Mouse (Mus musculus) frontal cortex, postnatal 14 days (tissue): ENCODE measurements at regions not wholly inside any gene's neighbourhood (a gene's known extent, or its start where the extent isn't known, plus 50 kb on each side); places are given as distances from the start of the nearest gene placed in this dataset.
A peak's percentile ranks its signal among the peaks of the same experiment; 100 is the strongest.

ENCODE experiments used
- DNase-seq, 2 experiments: peaks; one replicate each; pipeline ENCODE4 v3.0.0; 2022; ENCODE audit warnings: low spot score in 2 of 2

GRCm38 (mm10) chr2:74930702-74931101 is 105.1 kb downstream of the Mtx2 start:
- no peak for DNase-seq

DNA sequence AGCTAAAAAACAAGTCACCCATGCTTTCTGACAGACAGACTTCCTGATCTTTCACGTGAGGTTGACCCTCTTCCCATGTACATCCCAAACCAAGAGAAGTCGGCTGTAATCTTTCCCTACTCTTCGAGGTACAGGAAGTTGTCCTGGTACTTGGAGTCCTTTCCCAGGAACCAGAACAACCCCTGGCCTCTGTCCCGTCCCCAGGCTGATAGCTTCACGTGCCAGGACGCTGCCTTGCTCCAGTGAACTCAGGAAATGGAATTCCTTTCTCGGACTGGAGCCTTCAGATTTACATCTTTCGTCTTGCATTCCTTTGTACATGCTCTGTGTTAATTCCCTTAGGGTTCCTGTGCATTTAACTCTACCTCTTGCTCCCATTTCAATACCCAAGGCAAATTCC is 107.6 kb downstream of the Mtx2 start:
- no peak for DNase-seq

- no peak for DNase-seq
Observed at GRCm38 (mm10) chr2:74933771-74934170, 108.2 kb downstream of the Mtx2 start.

DNA sequence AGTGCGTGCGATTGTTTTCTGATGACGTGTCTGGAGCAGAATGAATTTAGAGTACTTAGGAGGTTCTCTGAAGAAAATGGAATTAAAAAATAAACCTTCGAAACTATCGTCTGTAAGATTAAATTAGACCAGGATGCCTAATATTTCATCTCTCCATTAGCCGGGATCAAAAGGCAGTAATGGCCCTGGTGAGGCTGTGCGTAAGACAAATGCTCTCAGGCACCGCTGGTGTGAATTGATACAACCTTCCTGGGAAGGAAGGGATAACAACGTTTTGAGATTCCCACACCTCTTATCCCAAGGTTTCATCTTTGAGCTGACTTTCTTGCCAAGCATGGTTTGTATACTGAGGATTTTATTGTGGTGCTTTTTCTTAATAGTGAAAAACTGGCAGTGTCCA is 113.1 kb downstream of the Mtx2 start:
- DNase-seq: no peak

- DNase-seq: no peak
Observed at GRCm38 (mm10) chr2:74941966-74942365, 116.4 kb downstream of the Mtx2 start.

- no peak for DNase-seq
Observed at GRCm38 (mm10) chr2:74942611-74943198, 117.1 kb downstream of the Mtx2 start.

- DNase-seq: no peak
Observed at GRCm38 (mm10) chr2:74945185-74945749, 119.7 kb downstream of the Mtx2 start.

DNA sequence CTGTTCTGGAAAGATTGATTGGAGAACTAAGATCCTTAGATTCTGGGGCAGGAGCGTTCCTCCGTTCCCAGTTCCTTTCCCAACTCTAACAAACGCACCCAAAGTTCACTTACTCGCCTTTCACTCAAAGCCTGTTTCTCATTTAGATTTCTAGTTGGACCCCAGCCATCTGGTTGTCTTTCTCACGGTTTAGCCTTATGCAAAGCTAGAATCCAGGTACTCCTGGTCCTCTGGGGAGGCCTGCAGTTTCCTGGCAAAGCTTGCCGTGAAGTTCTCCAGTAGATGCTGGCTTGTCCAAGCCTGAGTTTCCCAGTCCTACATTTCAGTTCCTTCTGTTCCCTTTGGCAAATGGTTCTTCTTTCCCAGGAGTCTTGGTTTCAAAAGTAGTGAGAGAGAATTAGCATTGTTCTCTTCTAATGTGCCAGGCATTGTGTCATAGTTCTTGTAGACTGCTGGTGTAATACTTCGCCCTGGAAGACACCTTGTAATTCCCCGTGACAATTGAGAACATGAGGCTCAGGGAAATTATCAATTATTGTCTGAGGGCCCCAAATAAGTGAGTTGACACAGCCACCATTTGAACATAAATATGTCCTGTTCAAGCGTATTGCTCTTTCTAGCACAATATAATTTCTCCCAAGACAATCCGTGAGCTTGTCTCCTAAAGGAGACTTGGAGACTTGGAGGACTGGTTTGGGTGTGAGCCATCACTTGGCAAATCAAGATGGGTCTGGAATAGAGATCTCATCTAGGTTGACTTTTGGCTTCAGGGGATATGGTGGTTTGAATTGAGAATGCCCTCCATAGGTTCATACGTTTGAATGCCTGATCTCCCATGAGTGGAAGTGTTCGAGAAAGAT is 126.0 kb downstream of the Mtx2 start:
- no peak for DNase-seq

GRCm38 (mm10) chr2:74954101-74954500 is 128.5 kb downstream of the Mtx2 start:
- no peak for DNase-seq

GRCm38 (mm10) chr2:74955281-74956128 is 129.9 kb downstream of the Mtx2 start:
- no peak for DNase-seq

GRCm38 (mm10) chr2:74956129-74956450 is 130.5 kb downstream of the Mtx2 start:
- DNase-seq: no peak

GRCm38 (mm10) chr2:74956556-74956955 is 131.0 kb downstream of the Mtx2 start:
- DNase-seq: no peak

GRCm38 (mm10) chr2:74959936-74960335 is 134.3 kb downstream of the Mtx2 start:
- DNase-seq: no peak

GRCm38 (mm10) chr2:74962416-74962815 is 136.8 kb downstream of the Mtx2 start:
- no peak for DNase-seq

GRCm38 (mm10) chr2:74964360-74964759 is 138.8 kb downstream of the Mtx2 start:
- peak; percentile 15 to 76 for DNase-seq

DNA sequence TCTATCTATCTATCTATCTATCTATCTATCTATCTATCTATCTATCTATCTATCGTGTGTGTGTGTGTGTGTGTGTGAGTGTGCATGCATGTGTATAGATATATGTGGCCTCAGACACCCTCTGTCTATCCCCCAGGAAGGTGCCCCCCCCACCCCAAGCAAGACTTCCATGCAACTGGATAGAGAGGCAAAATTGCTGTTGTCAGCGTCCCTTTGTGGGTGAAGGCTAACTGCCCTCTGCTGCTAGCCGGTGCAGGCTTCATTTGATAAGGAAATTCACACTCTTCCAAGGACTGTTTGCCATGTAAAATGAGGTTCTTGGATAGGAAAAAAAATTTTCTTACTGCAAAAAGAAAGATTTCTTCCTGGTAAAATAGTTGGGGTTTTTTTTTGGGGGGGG is 139.4 kb downstream of the Mtx2 start:
- no peak for DNase-seq

DNA sequence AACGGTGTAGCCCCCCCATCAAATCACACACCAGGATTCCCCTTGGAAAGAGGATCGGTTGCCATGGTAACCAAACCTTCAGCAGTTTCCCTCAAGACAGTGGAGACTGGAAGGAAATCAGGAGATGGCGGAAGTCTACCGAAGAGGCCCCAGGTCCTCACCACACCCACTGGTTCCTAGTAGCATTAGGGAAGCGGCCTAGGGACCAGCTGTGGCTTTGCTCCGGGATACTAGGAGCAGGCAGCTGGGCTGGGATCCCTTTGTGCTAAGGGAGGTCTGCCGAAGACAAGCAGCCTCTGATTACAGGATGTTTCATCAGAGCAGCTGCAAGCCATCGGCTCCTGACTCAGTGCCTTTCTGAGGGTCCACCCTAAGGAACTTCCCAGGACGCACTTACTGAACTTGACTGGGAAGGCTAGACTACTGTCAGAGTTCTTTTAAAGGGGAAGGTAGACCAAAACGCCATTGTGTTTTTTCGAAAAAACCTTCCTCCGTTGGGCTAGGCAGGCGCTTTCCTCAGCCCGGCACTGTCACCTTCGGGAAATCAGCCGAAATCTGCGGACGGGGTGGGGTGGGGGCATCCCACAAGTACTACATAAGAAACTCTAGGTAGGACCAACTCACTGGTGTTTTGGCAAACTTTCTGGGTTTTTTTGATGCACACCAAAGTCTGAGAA is 139.9 kb downstream of the Mtx2 start:
- peak; percentile 9 to 12 for DNase-seq

- DNase-seq: no peak
Observed at GRCm38 (mm10) chr2:74970611-74971265, 145.1 kb downstream of the Mtx2 start.

- no peak for DNase-seq
Observed at GRCm38 (mm10) chr2:74973386-74973785, 147.8 kb downstream of the Mtx2 start.

- DNase-seq: no peak
Observed at GRCm38 (mm10) chr2:74974595-74975325, 149.2 kb downstream of the Mtx2 start.
